Mouse (Mus musculus) cerebellum, adult 18-20 months (tissue): ENCODE measurements around the gene Asb2.

Source experiments
- DNase-seq, 2 experiments: peaks; one replicate each; pipeline ENCODE4 v3.0.0; 2021

Asb2 gene

DNA sequence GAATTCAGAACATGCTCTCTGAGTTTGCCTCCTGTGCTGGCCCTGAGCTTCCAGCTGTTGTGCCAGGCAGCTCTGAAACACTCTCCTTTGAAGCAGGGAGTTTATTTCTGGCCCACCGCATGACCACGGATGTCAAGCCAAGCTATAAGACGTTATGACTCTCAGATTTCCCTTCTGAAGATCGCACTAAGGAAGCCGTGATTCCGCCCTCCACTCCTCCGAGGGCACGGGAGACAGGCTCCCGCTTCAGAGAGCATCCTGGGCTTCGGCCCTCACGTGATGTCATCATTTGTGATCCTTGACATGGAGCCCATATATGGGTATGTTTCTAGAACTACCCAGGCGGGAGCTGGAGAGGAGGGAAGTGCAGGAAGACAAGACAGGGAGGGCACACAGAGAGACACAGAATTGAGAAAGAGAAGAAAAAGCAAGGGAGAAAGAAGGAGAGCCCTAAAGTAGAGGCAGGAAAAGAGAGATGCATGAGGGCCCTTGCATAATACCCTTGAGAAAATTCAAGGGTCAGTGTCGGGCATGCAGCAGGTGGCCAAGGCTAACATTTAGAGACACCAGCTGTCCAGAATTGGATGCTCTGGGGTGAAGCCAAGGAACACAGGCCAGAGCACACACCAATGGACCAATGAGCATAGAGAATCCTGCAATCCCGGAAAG is at the start of gene Asb2:
Gene Asb2 (minus strand): TSS at position 256 of the 669 bp plus-strand sequence.
- DNase-seq = no peak

DNA sequence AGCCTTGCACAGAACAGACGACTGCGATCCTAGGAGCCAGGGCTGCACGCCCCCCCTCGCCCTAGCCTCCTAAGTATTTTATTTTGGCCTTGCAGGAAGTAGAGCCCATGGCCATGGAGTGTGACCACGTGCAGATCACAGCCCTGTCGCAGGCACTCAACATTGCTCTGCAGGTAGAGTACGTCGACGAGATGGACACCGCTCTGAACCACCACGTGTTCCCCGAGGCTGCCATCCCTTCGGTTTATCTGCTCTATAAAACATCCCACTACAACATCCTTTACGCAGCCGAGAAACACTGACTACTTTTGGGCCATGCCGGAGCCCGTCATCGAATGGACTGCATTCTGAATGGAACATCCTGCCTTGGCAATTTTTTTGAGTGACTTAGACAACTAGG is 48.3 kb upstream of the Asb2 start:
- no peak for DNase-seq

DNA sequence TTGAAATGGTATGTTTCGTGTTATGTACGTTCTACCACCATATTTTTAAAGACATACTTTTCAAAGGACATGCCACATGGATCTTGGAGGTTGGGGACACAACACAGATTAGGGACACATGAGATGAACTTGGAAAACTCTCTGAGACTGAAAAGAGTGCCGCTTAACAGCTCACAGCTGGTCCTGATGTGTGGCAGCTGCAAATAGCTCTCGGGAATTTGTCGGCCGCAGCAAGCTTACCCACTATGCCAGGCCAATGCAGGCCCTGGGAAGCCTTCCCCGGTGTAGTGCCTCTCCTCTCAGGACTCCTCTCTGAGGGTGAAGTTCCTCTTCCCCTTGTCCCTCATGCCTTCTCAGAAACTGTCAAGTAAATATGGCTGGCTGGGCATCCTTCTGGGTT is 41.0 kb upstream of the Asb2 start:
- no peak for DNase-seq

DNA sequence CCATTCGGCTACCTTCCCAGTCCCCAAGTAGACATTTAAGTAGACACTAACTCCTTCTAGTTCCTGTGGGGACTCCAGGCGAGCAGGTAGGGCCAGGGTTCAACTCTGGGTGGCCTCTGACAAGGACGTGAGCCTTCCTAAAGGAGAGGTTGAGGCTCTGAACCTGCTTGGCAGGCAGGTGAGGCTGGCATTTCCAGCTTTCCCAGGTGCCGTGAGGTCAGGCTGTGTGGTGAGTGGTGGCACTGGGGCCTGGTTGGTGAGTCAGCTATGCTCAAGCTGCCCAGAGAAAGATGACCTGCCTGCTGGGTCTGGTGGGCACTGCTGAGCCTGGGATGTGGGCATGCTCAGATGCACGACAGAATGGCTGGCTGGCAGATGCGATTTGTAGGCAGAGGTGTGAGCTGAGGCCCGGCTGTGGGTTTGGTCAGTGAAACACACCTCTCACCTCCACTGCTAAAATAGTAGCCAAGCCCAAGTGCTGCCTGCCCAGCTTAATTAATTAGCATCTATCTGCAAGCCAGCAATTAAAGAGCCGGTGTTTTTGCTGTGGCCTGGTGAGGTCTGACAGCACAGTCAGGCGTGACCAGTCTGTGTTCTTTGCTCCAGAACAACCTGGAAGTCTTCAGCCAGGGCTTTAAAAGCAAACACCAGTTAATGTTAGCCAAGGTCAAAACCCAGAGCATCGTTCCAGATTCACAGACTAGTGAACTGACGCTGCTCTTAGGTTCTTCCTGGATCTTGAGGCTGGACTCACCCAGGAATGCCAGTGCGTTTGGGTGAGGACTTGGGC is 39.9 kb upstream of the Asb2 start:
- no peak for DNase-seq

DNA sequence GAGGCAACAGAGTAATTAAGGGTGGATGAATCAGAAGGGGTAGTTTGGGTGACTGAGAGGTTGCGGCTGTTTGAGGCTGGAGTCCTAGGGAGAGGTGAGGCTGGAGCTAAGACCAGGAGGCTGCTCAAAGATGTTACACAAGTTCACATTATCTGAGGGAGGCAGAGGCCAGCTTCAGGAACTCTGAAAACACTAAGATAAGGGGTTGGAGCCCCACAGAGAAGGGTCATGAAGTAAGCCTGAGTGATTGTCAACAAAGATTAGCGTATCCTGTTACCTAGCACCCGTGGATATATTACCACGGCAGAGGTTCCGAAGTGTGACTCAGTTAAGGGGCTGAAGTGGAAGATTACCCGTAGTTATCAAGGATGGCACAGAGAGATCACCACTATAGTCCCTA is 37.7 kb upstream of the Asb2 start:
- no peak for DNase-seq

DNA sequence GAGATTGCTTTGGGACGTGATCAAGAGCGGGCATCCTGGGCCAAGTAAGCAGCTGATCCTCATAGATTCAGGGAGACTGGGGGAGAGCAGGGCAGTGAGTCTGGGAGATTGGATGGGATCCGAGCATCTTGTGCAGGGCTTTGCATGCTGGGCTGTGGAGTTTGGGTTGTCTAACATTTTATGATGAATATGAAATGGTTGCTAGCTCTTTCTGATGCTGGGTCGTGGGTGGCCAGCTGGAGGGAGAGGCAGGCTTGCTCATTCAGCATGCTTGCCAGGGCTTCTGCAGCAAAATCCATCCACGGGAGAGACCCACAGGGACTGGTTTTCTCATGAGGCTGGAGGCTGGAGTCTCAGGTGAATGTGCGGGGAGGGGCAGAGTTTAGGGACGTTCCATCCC is 35.3 kb upstream of the Asb2 start:
- DNase-seq = no peak

DNA sequence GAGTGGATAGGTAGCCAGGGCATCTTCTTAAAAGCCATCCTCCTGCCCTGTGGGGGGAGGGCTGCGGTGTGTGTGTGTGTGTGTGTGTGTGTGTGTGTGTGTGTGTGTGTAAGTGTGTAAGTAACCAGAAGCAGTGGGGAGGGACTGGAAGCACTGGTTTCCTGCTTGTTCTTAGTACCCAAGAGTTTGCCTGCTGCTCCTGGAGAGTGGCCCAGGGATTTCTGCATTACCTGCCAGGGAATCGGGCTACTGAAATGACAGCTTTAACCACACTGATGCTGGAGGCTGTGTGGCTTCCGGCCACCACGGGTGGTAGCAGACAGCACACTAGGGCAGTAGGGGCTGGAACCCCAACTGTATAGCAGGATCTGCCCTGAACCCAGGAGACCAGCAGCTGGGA is 34.2 kb upstream of the Asb2 start:
- peak in 1 of 2 experiments; percentile 46 for DNase-seq

DNA sequence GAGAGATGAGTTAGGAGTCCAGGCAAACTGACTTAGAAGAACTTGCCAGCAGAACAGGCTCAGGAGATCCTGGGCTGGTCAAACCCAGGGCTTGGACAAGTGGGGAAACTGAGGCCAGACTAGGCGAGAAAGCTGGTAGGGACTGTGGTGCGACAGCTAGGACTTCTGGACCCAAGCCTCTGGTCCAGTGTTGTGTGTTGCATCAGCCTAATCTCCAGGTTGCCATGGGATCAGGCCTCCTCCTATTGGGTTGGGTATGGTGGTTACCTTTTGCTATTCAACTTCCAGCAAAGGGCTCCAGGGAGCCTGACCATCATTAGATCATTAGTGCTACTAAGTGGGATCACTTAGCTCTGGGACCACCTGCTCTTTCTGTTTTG is 33.5 kb upstream of the Asb2 start:
- DNase-seq = no peak

DNA sequence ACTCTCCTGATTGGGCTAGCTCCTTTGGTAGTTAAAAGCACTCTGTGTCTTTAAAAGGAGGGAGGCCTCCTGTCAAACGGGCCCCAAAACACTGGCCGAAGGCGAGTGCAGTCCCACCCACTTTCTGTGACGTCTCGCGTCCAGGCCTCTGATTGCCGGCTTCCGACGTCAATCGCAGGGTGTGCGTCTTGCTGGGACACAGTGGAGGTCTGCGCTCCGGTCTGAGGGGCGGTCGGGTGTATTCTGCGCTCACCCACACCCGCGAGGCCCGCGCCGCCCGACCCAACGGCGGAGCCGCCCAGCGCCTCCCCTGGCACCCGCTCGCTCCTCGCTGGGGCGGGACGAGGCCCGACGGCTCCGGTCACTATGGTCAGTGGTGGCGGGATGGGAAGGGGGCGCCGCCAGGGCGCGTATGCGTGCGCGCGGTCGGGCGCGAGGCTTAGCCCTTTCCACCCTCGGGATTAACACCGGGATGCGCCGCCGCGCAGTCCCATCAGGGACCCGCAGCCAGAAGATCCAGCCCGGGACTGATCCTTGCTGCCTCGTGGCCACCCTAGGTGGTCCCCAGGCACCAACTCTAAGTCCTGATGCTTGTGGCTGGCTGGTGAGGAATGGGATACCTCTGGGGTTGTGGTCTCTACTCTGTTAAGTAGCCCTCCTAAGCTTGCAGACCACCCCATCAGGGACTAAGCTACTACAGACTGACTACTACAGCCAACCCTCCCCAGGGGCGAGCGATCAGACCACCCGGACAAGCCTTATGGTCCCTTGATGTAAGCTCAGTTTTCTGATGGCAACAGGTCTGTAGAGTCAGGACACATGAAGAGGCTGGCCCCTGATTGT is 32.9 kb upstream of the Asb2 start, which contains the start of gene Otub2:
Gene Otub2 (plus strand): TSS at position 178 of the 843 bp plus-strand sequence.
- DNase-seq = peak; percentile 96 to 98

DNA sequence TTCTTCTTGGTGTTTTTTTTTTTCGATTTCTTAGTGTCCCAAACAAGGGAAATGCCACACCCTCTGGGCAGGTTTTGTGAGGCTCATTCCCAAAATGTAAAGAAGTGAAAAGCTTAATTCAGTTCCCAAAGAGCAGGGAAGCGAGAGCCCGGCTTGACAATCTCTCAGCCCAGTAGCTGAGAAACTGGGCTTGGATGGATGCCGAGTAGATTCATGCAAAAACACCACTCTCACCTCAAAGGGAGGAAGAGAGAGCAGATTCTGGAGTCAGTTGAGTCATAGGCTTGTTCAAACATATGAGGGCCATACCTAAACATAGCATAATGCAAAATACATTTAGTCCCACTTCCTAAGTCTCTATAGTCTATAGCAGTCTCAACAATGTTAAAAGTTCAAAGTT is 24.4 kb upstream of the Asb2 start:
- no peak for DNase-seq

DNA sequence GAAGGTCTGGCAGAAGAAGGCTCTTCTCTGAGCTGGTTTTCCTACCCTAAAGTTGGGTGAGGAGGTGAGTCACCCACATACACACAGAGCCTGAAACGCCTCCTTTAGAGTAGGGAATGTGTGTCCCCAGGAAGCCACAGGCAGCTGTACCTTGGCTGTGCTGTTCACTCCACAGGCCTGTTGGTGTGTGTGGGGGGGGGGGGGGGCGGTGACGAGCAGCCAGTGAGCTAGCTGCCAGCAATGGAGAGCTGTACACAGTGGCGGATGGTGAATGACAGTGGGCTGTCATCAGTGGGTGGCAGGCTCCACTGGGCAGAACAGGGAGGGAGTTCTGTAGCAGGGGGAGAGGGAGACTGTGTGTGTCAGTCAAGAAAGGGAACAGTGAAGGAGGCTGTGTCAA is 21.0 kb upstream of the Asb2 start:
- no peak for DNase-seq

DNA sequence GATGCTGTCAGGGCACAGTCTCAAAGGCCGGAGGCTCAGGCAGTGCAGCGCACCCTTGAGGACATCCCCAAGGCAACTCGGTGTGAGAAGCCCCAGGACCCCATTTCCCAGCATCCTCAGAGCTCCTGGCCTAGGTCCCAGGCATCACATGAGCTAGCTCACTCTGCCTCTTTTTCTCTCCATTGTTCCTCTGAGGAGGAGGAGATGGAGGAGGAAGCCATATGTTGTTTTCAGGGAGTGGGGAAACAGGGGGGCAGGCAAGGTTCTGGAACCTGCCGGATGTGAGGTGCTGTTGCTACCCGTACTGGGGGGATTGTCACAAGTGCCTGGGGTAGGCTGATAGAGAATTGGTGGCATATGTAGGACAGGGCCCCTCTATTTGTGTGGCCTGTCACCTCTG is 20.3 kb upstream of the Asb2 start:
- DNase-seq = no peak

DNA sequence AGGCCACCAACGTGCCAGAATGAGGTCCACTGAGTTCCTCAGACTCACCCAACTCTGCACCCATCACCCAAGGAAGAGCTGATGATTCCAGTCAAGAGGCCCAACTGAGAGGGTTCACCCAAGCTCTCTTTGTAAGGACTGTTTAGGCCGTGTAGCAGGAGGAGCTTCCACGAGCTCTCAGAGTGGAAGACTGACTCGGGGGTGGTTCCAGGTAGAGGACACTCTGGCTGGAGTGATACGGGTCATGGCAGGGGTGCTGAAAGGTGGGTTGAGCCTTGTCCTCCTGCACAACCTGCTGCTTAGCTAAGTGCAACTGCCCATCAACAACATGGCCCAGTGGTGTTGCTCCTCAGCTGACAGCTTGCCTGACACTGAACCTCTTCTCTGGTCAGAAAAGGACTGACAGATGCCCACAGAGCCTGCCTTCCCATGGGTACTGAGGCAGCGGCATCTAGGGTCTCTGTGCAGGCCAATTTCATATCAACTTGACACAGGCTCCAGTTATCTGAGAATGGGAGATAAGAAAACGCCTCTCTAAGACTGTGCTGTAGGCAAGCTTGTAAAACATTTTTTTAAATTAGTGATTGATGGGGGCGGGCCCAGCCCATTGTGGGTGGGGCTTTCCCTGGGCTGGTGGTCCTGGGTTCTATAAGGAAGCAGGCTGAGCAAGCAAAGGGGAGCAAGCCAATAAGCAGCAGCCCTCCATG is 17.9 kb upstream of the Asb2 start:
- DNase-seq = no peak

DNA sequence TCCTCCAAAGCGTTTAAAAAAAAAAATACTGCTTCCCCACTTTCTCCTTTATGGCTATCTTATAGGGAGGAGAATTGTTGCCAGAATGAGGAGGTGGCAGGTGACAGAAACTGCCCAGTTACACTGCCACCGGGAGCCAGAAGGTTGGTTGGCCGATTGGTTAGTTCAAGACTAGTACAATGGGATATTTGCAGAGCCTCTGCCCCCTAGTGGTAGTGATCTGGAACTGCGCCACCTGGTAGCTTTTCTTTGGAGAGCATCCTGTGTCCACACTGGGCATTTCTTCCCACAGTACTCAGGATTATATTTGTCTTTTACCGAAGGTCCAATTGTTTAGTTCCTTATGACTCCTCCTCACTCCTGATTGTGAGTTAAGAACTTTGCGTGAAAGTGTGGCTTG is 15.9 kb upstream of the Asb2 start:
- DNase-seq = peak; percentile 44 to 45

DNA sequence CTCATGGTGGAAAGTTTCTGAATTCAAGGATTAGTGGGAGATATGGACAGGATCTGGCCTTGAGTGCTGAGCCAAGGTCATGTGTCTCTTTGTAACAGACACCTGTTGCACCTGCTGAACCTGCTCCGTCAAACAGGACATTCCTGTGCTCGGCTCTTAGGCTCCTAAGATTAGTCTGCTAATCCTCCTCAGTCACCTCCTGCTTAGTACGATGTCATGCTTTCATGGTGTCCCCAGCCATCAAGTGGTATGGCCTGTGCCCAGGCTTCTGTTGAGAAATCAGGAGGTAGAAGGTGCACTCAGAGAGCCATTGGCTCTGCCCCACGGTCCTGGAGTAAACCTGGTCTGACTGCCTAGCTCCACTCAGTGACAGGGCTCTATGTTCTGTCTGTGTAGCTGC is 15.1 kb upstream of the Asb2 start:
- no peak for DNase-seq

DNA sequence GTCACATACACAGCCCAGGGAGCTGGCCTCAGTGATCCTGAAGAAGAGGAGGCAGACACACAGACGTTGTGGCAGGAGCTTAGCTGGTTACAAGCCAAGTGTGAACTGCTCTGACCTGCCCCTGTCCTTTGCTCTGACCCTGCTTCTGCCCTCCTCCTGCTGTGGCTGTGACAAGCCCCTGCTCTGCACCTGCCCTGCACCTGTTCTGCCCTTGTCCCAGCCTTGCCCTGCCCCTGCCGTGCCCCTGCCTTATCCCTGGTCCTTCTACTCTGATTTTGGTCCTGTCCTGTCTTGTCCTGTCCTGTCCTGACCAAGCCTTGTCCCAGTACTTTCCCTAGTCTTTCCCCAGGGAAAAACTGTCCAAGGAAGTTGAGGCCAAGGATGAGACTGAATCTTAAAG is 13.0 kb upstream of the Asb2 start:
- no peak for DNase-seq

DNA sequence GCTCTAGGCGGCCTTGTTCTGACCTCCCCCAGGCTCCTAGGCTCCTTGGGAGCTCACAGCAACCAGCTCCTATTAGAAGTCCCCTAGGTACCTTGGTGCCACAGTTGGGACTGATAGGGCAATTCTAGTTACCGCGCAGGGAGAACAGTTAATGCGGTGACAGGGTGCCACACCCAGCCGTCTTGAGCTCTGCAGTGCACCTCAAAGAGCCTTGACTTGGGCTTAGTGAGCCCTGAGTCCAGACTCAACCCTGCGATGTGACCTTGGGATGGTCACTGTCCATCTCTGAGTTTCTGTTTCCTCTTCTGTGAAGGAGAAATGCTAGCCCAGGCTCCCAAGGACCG is 12.5 kb upstream of the Asb2 start:
- DNase-seq = no peak

DNA sequence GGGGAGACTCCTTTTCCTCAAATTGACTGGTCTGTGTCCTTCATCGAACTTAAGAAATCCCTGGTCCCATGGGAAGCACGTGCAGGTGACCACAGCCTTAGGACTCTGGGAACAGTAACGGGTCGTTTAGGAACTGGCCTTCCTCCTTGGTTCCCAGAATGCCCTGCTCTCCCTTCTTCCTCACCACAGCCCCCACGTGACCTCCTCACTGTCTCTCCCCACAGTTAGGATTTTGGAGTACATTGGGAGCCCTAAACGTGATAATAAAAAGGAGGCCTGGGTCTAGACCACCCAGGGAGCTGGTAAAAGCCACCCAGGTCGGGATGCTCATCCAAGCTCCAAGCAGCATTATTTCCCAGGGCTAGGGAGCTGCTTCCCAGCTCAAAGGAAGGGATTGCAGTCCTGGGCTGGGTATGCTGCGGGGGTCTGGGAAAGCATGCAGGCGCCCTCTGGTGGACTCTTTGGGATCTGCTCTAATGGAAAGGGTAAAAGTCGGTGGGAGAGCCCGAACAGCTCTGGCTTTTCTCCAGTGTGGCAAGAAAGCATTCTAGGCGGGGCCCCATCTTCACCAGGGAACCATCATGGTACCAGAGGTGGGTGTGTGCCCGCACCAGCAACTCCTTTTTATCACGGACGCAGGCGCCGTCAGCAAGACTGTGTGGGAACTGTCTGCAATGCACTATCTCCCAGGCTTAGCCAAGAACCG is 12.0 kb upstream of the Asb2 start:
- peak; percentile 51 to 62 for DNase-seq

DNA sequence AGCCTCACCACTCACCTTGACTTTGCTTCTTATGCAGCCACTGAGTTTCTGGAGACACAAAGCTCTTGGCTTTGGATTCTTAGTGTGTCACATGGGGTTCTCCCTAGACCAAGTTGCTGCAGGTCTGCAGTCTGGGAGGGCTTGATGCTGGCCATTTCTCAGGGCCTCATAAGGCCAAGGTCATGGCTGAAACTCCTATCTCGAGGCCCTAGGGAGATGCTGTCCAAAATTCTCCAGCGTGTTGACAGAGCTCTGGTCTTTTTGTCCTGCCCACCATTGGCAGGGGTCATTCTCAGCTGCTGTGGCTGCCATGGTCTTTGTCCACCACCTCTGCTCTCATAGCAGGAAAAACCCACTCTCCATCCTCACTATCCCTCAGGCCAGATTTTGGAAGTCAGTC is 11.4 kb upstream of the Asb2 start:
- DNase-seq = no peak

DNA sequence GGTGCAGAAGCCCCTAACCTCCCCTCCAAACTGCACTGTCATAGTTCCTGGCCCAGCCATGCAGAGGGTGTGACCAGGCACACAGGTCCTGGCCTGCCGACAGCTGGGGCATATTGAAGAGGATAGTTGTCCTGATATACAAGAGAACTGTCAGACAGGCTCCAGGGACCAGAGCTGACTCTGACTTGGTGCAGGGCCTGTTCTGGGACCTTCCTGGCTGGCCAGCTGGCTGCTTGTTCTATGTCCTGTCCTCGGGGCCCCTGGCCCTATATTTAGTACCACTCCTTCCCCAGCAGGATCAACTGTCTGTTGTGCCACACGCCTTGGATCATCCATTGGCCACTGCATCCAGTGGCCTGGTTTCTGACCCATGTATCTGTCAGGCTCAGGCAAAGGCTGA is 6.5 kb upstream of the Asb2 start:
- DNase-seq = no peak

DNA sequence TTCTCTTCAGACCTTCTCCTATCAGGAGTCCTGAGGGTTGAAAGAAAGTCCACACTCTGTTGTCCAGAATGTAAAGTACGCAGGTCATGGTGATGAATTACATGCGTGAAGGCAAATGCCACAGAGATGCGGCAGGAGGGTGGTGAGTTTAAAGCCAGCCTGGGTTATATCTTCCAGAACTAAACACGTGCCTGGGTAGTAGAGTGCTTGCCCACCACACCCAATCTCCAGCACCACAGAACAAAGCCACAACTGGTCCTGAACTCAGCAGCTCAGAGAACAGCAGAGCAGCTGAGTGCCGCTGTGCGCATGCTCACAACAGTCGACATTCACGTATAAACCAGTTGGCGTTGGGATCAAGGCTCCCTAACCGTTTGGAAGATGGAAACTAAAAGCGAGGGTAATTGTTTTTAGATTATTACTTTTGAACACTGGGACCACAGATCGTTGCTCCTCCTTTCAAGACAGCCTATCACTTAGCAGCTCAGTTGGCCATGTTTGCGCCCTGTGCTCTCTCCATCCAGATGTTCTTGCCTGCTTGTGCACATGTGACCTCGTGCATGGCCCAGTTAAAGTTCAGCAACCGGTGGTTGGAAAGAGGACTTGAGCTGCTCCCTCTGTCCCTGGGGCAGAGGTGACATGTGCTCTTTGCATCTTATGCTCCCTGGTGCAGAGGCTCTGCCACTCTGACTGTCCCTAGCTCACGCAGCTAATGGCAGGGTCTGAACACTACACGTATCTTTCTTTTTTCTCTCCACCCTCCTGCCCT is 5.9 kb upstream of the Asb2 start:
- DNase-seq = no peak

DNA sequence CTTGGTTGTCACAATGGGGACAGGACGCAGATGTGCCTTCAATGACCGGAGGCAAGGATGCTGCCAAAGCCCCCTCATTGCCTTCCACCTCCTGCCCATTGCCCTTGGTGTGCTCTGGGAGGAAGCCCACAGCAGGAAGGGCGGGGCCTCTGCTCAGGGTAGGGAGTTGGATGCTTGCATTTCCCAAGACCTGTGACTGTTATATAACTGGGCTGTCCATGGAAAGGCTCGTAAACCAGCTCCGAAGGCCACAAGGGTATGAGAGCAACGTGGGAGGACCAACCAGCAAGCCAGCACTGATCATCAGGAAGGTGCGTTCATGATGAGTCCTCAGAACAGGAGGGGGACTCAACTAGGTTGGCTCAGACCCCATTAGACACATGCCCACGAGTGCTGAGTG is 5.0 kb upstream of the Asb2 start:
- DNase-seq = no peak
